8 mouse cellular contexts compared by ENCODE assay signal in genomic region chr5:146793630-146794083, GRCm38 (mm10). TPM values are rescaled to one million over a fixed set of nuclear protein-coding genes. Genes with fewer than 3 reads are reported as not detected.
A peak's percentile ranks its signal among the peaks of the same experiment; 100 is the strongest.
DNase-seq lines count a peak whose midpoint lies in the region; ATAC-seq and TF ChIP-seq lines count a peak whose summit lies in the region.

No protein-coding gene starts in this region.

- peak overlapping the region; percentile 99 for H3ac ChIP-seq in C2C12 (ENCODE audit: control insufficient read depth, insufficient read length, low read depth)

- H3K9ac ChIP-seq in heart, adult 2 months (ENCODE audit: low read depth, low read length), result peak overlapping the region; percentile 86
- peak overlapping the region; percentile 93 for H3K9ac ChIP-seq in forebrain, embryonic 13.5 days
- peak overlapping the region; percentile 91 for H3K9ac ChIP-seq in liver, embryonic 16.5 days (ENCODE audit: low read depth, low read length)

- ATAC-seq in forebrain, embryonic 13.5 days, result no peak
- ATAC-seq in liver, embryonic 16.5 days (ENCODE audit: low read depth), result no peak
- no peak for ATAC-seq in cerebellum, adult (ENCODE audit: insufficient number of reproducible peaks, low FRiP score, low TSS enrichment)

- H3K79me3 ChIP-seq in C2C12 (ENCODE audit: low read depth), result peaks cover 55% of the 10 kb centered on the region

- peak overlapping the region; percentile 80 for H3K4me2 ChIP-seq in forebrain, embryonic 13.5 days
- H3K4me2 ChIP-seq in liver, embryonic 16.5 days (ENCODE audit: low read depth, low read length), result peak overlapping the region; percentile 87

- H3K9me3 ChIP-seq in forebrain, embryonic 13.5 days (replicated peaks), result no peaks in the 10 kb centered on the region
- no peaks in the 10 kb centered on the region for H3K9me3 ChIP-seq in liver, embryonic 16.5 days (replicated peaks; ENCODE audit: control insufficient read depth, low read length)

- no peak for TF ChIP-seq POLR2A in heart, adult 2 months (IDR thresholded peaks at IDR 0.05; ENCODE audit: insufficient read depth, low read depth, low read length)

- H3K27ac ChIP-seq in heart, adult 2 months, result peak overlapping the region; percentile 82
- peak overlapping the region; percentile 91 for H3K27ac ChIP-seq in forebrain, embryonic 13.5 days
- peak overlapping the region; percentile 91 for H3K27ac ChIP-seq in liver, embryonic 16.5 days (ENCODE audit: low read length)

- DNase-seq in heart, adult 2 months, result no peak
- no peak for DNase-seq in heart, postnatal 36 days
- no peak for DNase-seq in layer of hippocampus, adult 11-12 months (ENCODE audit: low spot score)
- DNase-seq in Muller cell, postnatal 12 days (ENCODE audit: inconsistent ontology term), result no peak

- H3K4me3 ChIP-seq in heart, adult 2 months, result peak overlapping the region; percentile 66
- H3K4me3 ChIP-seq in C2C12 (ENCODE audit: insufficient read depth, poor library complexity, severe bottlenecking), result peak overlapping the region; percentile 89
- peak overlapping the region; percentile 96 for H3K4me3 ChIP-seq in forebrain, embryonic 13.5 days
- H3K4me3 ChIP-seq in liver, embryonic 16.5 days (ENCODE audit: low read depth, low read length), result peak overlapping the region; percentile 87

- no peaks in the 10 kb centered on the region for H3K36me3 ChIP-seq in heart, adult 2 months (ENCODE audit: control insufficient read depth, insufficient read depth, low read length)
- no peaks in the 10 kb centered on the region for H3K36me3 ChIP-seq in C2C12 (ENCODE audit: control insufficient read depth, insufficient read depth)
- no peaks in the 10 kb centered on the region for H3K36me3 ChIP-seq in forebrain, embryonic 13.5 days (ENCODE audit: poor library complexity, severe bottlenecking)
- no peaks in the 10 kb centered on the region for H3K36me3 ChIP-seq in liver, embryonic 16.5 days (ENCODE audit: control insufficient read depth, insufficient read depth)

- intact Hi-C loops in heart, adult 2 months (cut with DNase I), result loop anchor here (2.0 to 5.0 kb wide), 4 partner anchors 23 to 87 kb away; partner anchors contain the start of gene Rpl21
- intact Hi-C loops in heart, postnatal 36 days (cut with DNase I), result loop anchor here (1.0 to 5.0 kb wide), 4 partner anchors 17 to 41 kb away; no protein-coding TSS in a partner anchor

- no peak for TF ChIP-seq EP300 in heart, adult 2 months (IDR thresholded peaks at IDR 0.05; ENCODE audit: insufficient read depth, low read depth, low read length)

- H3K79me2 ChIP-seq in heart, adult 2 months (replicated peaks; ENCODE audit: control insufficient read depth, insufficient read depth, low read length), result peaks cover 6% of the 10 kb centered on the region
- peaks cover 58% of the 10 kb centered on the region for H3K79me2 ChIP-seq in C2C12 (ENCODE audit: control insufficient read depth, insufficient read depth)

- 3% methylated on average over 18 of the region's 18 CpGs for WGBS in heart, adult 2 months
- 6% methylated on average over 18 of the region's 18 CpGs for WGBS in forebrain, embryonic 13.5 days
- 2% methylated on average over 18 of the region's 18 CpGs for WGBS in liver, embryonic 16.5 days (ENCODE audit: insufficient replicate concordance)

- H3K27me3 ChIP-seq in heart, adult 2 months (ENCODE audit: control insufficient read depth, insufficient read depth, low read length), result no peaks in the 10 kb centered on the region
- H3K27me3 ChIP-seq in C2C12 (ENCODE audit: control insufficient read depth, insufficient read depth, insufficient read length), result no peaks in the 10 kb centered on the region
- H3K27me3 ChIP-seq in forebrain, embryonic 13.5 days, result no peaks in the 10 kb centered on the region
- no peaks in the 10 kb centered on the region for H3K27me3 ChIP-seq in liver, embryonic 16.5 days (ENCODE audit: control insufficient read depth, insufficient read depth, low read depth, low read length)

- peaks cover 11% of the 10 kb centered on the region for H3K4me1 ChIP-seq in heart, adult 2 months (ENCODE audit: control insufficient read depth, insufficient read depth, low read length)
- peaks cover 35% of the 10 kb centered on the region for H3K4me1 ChIP-seq in forebrain, embryonic 13.5 days
- peaks cover 34% of the 10 kb centered on the region for H3K4me1 ChIP-seq in liver, embryonic 16.5 days (ENCODE audit: control insufficient read depth, low read depth, low read length)

- no peak for TF ChIP-seq CTCF in heart, adult 2 months (IDR thresholded peaks at IDR 0.05)
- no peak for TF ChIP-seq CTCF in C2C12 (IDR thresholded peaks at IDR 0.05; ENCODE audit: control insufficient read depth, insufficient read depth, insufficient read length)

TF ChIP-seq in C2C12, 6 proteins besides CTCF, POLR2A, EP300 and RAD21:
- no peak for TF ChIP-seq FOSL1 (IDR thresholded peaks at IDR 0.05; ENCODE audit: insufficient read depth, low read length, poor library complexity, severe bottlenecking)
- TF ChIP-seq CEBPB (IDR thresholded peaks at IDR 0.05; ENCODE audit: low read depth), result no peak
- no peak for TF ChIP-seq MAX (IDR thresholded peaks at IDR 0.05)
- no peak for TF ChIP-seq USF1 (IDR thresholded peaks at IDR 0.05; ENCODE audit: low read depth)
- TF ChIP-seq MYOG (IDR thresholded peaks at IDR 0.05; ENCODE audit: control insufficient read depth, extremely low read depth, insufficient read length), result no peak
- TF ChIP-seq MYOD1 (IDR thresholded peaks at IDR 0.05; ENCODE audit: control insufficient read depth, insufficient read length, low read depth), result no peak

RNA-seq across cellular contexts. Expression of gene Usp12, which starts 1.1 kb away (rescaled TPM):
- 10 to 100 TPM; 16.8 to 17.2 TPM for total RNA-seq in heart, adult 2 months (2021)
- polyA plus RNA-seq in heart, adult 2 months (2012; rRNA removed), result 6.0 and 12.4 TPM in 2 replicates
- total RNA-seq in heart, postnatal 36 days (2021), result 10 to 100 TPM; 15.5 to 17.1 TPM
- polyA plus RNA-seq in C2C12 (2012; fragmentation: generic; extraction: Trizol), result 22.2 TPM
- polyA plus RNA-seq in forebrain, embryonic 13.5 days (2015; fragmentation: Nextera tagmentation; extraction: Ambion mirVana), result 11.0 and 13.5 TPM in 2 replicates
- 7.8 and 8.1 TPM in 2 replicates for polyA plus RNA-seq in liver, embryonic 16.5 days (2015; fragmentation: Nextera tagmentation; extraction: Ambion mirVana)

RNA-seq across cellular contexts. Expression of gene Rpl21, which starts 39.0 kb away (rescaled TPM):
- 100 to 1,000 TPM; 119 to 143 TPM for total RNA-seq in heart, adult 2 months (2021)
- polyA plus RNA-seq in heart, adult 2 months (2012; rRNA removed), result 44.4 and 61.1 TPM in 2 replicates
- 100 to 1,000 TPM; 132 to 153 TPM for total RNA-seq in heart, postnatal 36 days (2021)
- polyA plus RNA-seq in C2C12 (2012; fragmentation: generic; extraction: Trizol), result 486 TPM
- polyA plus RNA-seq in forebrain, embryonic 13.5 days (2015; fragmentation: Nextera tagmentation; extraction: Ambion mirVana), result 427 and 455 TPM in 2 replicates
- polyA plus RNA-seq in liver, embryonic 16.5 days (2015; fragmentation: Nextera tagmentation; extraction: Ambion mirVana), result 251 and 280 TPM in 2 replicates

RNA-seq across cellular contexts. Expression of gene Rasl11a, which starts 51.2 kb away (rescaled TPM):
- total RNA-seq in heart, adult 2 months (2021), result 1 to 10 TPM; 1.8 to 3.7 TPM
- polyA plus RNA-seq in heart, adult 2 months (2012; rRNA removed), result 2.7 and 2.9 TPM in 2 replicates
- total RNA-seq in heart, postnatal 36 days (2021), result 1 to 10 TPM; 3.8 to 4.3 TPM
- 35.3 TPM for polyA plus RNA-seq in C2C12 (2012; fragmentation: generic; extraction: Trizol)
- 17.8 and 19.4 TPM in 2 replicates for polyA plus RNA-seq in forebrain, embryonic 13.5 days (2015; fragmentation: Nextera tagmentation; extraction: Ambion mirVana)
- 2.6 and 2.7 TPM in 2 replicates for polyA plus RNA-seq in liver, embryonic 16.5 days (2015; fragmentation: Nextera tagmentation; extraction: Ambion mirVana)
